Mouse (Mus musculus): ENCODE measurements at regions not wholly inside any gene's neighbourhood (a gene's known extent, or its start where the extent isn't known, plus 50 kb on each side); places are given as distances from the start of the nearest gene placed in this dataset.

GRCm38 (mm10) chr4:55740062-55740461, 207.8 kb upstream of the Klf4 start:
- DNase-seq (ENCODE audit: low spot score) = no peak

- DNase-seq (ENCODE audit: low spot score) = no peak
Observed at GRCm38 (mm10) chr4:55738714-55739113, 206.4 kb upstream of the Klf4 start.

GRCm38 (mm10) chr4:55735453-55735852, 203.2 kb upstream of the Klf4 start:
- no peak for DNase-seq (ENCODE audit: low spot score)

- no peak for DNase-seq (ENCODE audit: low spot score)
Observed at GRCm38 (mm10) chr4:55734331-55734730, 202.1 kb upstream of the Klf4 start.

- DNase-seq (ENCODE audit: low spot score) = no peak
Observed at GRCm38 (mm10) chr4:55733223-55733622, 201.0 kb upstream of the Klf4 start.

GRCm38 (mm10) chr4:55732006-55732405, 199.7 kb upstream of the Klf4 start:
- DNase-seq (ENCODE audit: low spot score) = no peak

GRCm38 (mm10) chr4:55730266-55730665, 198.0 kb upstream of the Klf4 start:
- no peak for DNase-seq (ENCODE audit: low spot score)

GRCm38 (mm10) chr4:55727178-55727577, 194.9 kb upstream of the Klf4 start:
- DNase-seq (ENCODE audit: low spot score) = no peak

- DNase-seq (ENCODE audit: low spot score) = no peak
Observed at GRCm38 (mm10) chr4:55726081-55726480, 193.8 kb upstream of the Klf4 start.

GRCm38 (mm10) chr4:55724286-55724685, 192.0 kb upstream of the Klf4 start:
- DNase-seq (ENCODE audit: low spot score) = no peak

GRCm38 (mm10) chr4:55723124-55723523, 190.9 kb upstream of the Klf4 start:
- no peak for DNase-seq (ENCODE audit: low spot score)

- no peak for DNase-seq (ENCODE audit: low spot score)
Observed at GRCm38 (mm10) chr4:55722388-55722787, 190.1 kb upstream of the Klf4 start.

GRCm38 (mm10) chr4:55721834-55722233, 189.6 kb upstream of the Klf4 start:
- DNase-seq (ENCODE audit: low spot score) = no peak

- DNase-seq (ENCODE audit: low spot score) = no peak
Observed at GRCm38 (mm10) chr4:55718438-55718837, 186.2 kb upstream of the Klf4 start.

- no peak for DNase-seq (ENCODE audit: low spot score)
Observed at GRCm38 (mm10) chr4:55716161-55716651, 183.9 kb upstream of the Klf4 start.

- DNase-seq (ENCODE audit: low spot score) = no peak
Observed at GRCm38 (mm10) chr4:55711500-55712341, 179.5 kb upstream of the Klf4 start.

- DNase-seq (ENCODE audit: low spot score) = no peak
Observed at GRCm38 (mm10) chr4:55710476-55710875, 178.2 kb upstream of the Klf4 start.

GRCm38 (mm10) chr4:55708808-55709207, 176.5 kb upstream of the Klf4 start:
- DNase-seq (ENCODE audit: low spot score) = no peak

GRCm38 (mm10) chr4:55707916-55708315, 175.7 kb upstream of the Klf4 start:
- no peak for DNase-seq (ENCODE audit: low spot score)

- no peak for DNase-seq (ENCODE audit: low spot score)
Observed at GRCm38 (mm10) chr4:55704921-55705320, 172.7 kb upstream of the Klf4 start.

- DNase-seq (ENCODE audit: low spot score) = no peak
Observed at GRCm38 (mm10) chr4:55703346-55703916, 171.2 kb upstream of the Klf4 start.

GRCm38 (mm10) chr4:55701334-55701733, 169.1 kb upstream of the Klf4 start:
- DNase-seq (ENCODE audit: low spot score) = no peak

- no peak for DNase-seq (ENCODE audit: low spot score)
Observed at GRCm38 (mm10) chr4:55699917-55700316, 167.7 kb upstream of the Klf4 start.

GRCm38 (mm10) chr4:55699161-55699560, 166.9 kb upstream of the Klf4 start:
- DNase-seq (ENCODE audit: low spot score) = no peak
